Mouse (Mus musculus) mammary gland, adult 2 months (tissue): ENCODE measurements around the gene Ces1e. TPM values are rescaled to one million over a fixed set of nuclear protein-coding genes. Genes with fewer than 3 reads are reported as not detected.

Source experiments
- polyA plus RNA-seq: library from polyadenylated mRNA; depleted of rRNA; stranded (reverse); fragments of >200 nt; gene quantifications from 2 replicates; pipeline ENCODE4 v1.2.3, GENCODE M21; 2012; ENCODE audit warnings: low replicate concordance; rRNA removed

Ces1e gene
- 0.30 and 0.62 TPM in 2 replicates for polyA plus RNA-seq

GRCm38 (mm10) chr8:93229446-93229845 lies at the start of gene Ces1e:
TSS of gene Ces1e (minus strand) at chr8:93229619.

GRCm38 (mm10) chr8:93197685-93198525 lies 31.5 kb downstream of the Ces1e start, which contains the start of gene Ces1d:
TSS of gene Ces1d (minus strand) at chr8:93197838.

Other genes with a start within 250 kb of the Ces1e start
- gene Ces1a, start 181.4 kb downstream of the Ces1e start, polyA plus RNA-seq = 0.50 TPM in 1 of 2 replicates, not detected in the other
- gene Ces1b, start 149.6 kb downstream of the Ces1e start, polyA plus RNA-seq = not detected in 2 replicates
- gene Ces1c, start 98.3 kb downstream of the Ces1e start, polyA plus RNA-seq = 2.0 TPM in 1 of 2 replicates, not detected in the other
- 662 and 1,338 TPM in 2 replicates for gene Ces1d, start 31.8 kb downstream of the Ces1e start, polyA plus RNA-seq
- gene Ces1f, start 50.1 kb upstream of the Ces1e start, polyA plus RNA-seq = 26.6 and 56.2 TPM in 2 replicates
- gene Ces1g, start 107.7 kb upstream of the Ces1e start, polyA plus RNA-seq = 0.26 TPM in 1 of 2 replicates, not detected in the other
- not detected in 2 replicates for gene Ces1h, start 150.1 kb upstream of the Ces1e start, polyA plus RNA-seq